Mouse (Mus musculus) heart, postnatal 0 days (tissue): Measurements from ENCODE around the gene Chst5.

Experiments used
- CTCF ChIP-seq: IDR thresholded peaks from 2 replicates; pipeline ENCODE4 v1.5.1; 2016; ENCODE audit warnings: antibody characterized with exemption, control low read depth, low read depth
- EP300 ChIP-seq: IDR thresholded peaks from 2 replicates; pipeline ENCODE4 v1.6.1; 2016; ENCODE audit warnings: antibody characterized with exemption, low read depth

DNA sequence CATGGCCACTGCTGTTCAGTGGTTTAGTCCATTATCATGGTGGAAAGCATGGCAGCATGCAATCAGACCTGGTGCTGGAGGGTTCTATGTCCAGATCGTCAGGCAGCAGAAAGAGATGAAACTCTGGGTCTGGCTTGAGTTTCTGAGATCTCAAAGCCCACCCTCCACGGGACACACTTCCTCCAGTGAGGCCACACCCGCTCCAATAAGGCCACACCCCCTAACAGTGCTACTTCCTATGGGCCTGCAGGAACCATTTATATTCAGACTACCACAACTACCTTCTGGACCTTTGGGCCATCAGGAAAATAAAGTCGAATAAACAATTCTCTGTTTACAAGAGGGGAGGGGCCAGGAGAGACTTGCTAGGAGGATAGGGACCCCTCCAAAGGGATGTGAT lies 10.7 kb upstream of the Chst5 start:
- no peak for TF ChIP-seq CTCF
- no peak for TF ChIP-seq EP300
